In the genomic region with DNA sequence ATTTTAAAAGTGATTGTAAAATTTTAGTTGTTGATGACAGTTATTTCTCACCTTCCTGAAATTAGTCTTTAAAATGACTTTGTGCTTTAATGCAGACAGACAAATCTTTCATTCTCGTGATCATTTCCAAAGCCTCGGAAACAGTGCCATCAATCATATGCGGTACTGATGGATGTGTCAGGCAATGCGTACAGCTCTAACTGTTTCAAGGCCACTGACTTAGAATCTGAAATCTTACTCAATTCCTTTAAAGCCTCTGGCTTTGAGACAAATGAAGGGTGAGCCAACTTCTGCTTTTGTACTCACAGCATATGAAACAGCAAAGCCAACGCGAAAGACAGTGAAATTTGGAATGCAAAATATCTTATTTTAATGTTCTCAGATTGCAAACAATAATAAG, we compare ENCODE assay signal across 30 mouse cellular contexts.
DNase-seq lines count a peak whose midpoint lies in the region; ATAC-seq and TF ChIP-seq lines count a peak whose summit lies in the region.
"Had no signal": no experiment of that assay in that cellular context is flagged by ENCODE, and none has a peak within 500 bp of the region (broad histone marks: within the 10 kb centered on the region; RNA-seq: fewer than 3 reads in every experiment).

No protein-coding gene starts in this region.

- ATAC-seq in forebrain, embryonic 14.5 days: peak; percentile 28; the same call in 1 of the 2 replicates
- ATAC-seq in midbrain, postnatal 0 days (ENCODE audit: low FRiP score): no peak
- ATAC-seq in midbrain, embryonic 11.5 days (ENCODE audit: low FRiP score): no peak
- ATAC-seq: hindbrain, embryonic 16.5 days; intestine, embryonic 15.5 days; liver, embryonic 12.5 days; liver, postnatal 0 days; lung, postnatal 0 days; midbrain, embryonic 16.5 days had no signal

- no peak overlapping the region for H3K4me2 ChIP-seq in forebrain, embryonic 14.5 days (ENCODE audit: low read length)
- no peak overlapping the region for H3K4me2 ChIP-seq in midbrain, postnatal 0 days (ENCODE audit: low read depth, low read length, poor library complexity, severe bottlenecking)
- H3K4me2 ChIP-seq in midbrain, embryonic 11.5 days: no peak overlapping the region
- H3K4me2 ChIP-seq: embryonic facial prominence, embryonic 12.5 days; intestine, embryonic 15.5 days; liver, embryonic 12.5 days; neural tube, embryonic 12.5 days had no signal

- H3K27ac ChIP-seq in forebrain, embryonic 14.5 days (ENCODE audit: low read depth, low read length): no peak overlapping the region
- H3K27ac ChIP-seq in forebrain, embryonic 10.5 days: no peak overlapping the region
- no peak overlapping the region for H3K27ac ChIP-seq in midbrain, postnatal 0 days (ENCODE audit: low read depth, low read length)
- no peak overlapping the region for H3K27ac ChIP-seq in midbrain, embryonic 11.5 days (ENCODE audit: low read depth, low read length)
- H3K27ac ChIP-seq: embryonic facial prominence, embryonic 12.5 days; hindbrain, embryonic 10.5 days; intestine, embryonic 15.5 days; kidney, postnatal 0 days; liver, embryonic 12.5 days; macrophage; neural tube, embryonic 12.5 days had no signal

- H3K4me3 ChIP-seq in forebrain, embryonic 14.5 days (ENCODE audit: low read depth, low read length): no peak overlapping the region
- H3K4me3 ChIP-seq in forebrain, embryonic 10.5 days: no peak overlapping the region
- H3K4me3 ChIP-seq in midbrain, postnatal 0 days (ENCODE audit: low read depth, low read length): no peak overlapping the region
- no peak overlapping the region for H3K4me3 ChIP-seq in midbrain, embryonic 11.5 days (ENCODE audit: low read depth, low read length)
- H3K4me3 ChIP-seq: embryonic facial prominence, embryonic 12.5 days; hindbrain, embryonic 10.5 days; intestine, embryonic 15.5 days; liver, embryonic 12.5 days; myocyte; neural tube, embryonic 12.5 days had no signal

- no peak for TF ChIP-seq CTCF in midbrain, postnatal 0 days (IDR thresholded peaks at IDR 0.05)

- no peaks in the 10 kb centered on the region for H3K9me3 ChIP-seq in forebrain, embryonic 14.5 days (replicated peaks; ENCODE audit: control insufficient read depth, low read length)
- no peaks in the 10 kb centered on the region for H3K9me3 ChIP-seq in forebrain, embryonic 10.5 days
- H3K9me3 ChIP-seq in midbrain, postnatal 0 days (ENCODE audit: low read length): no peaks in the 10 kb centered on the region
- H3K9me3 ChIP-seq in midbrain, embryonic 11.5 days (ENCODE audit: control insufficient read depth, low read length): no peaks in the 10 kb centered on the region
- H3K9me3 ChIP-seq: embryonic facial prominence, embryonic 12.5 days; hindbrain, embryonic 10.5 days; intestine, embryonic 15.5 days; liver, embryonic 12.5 days; neural tube, embryonic 12.5 days had no signal

- H3K36me3 ChIP-seq in forebrain, embryonic 14.5 days (ENCODE audit: control insufficient read depth, insufficient read depth, low read length): no peaks in the 10 kb centered on the region
- no peaks in the 10 kb centered on the region for H3K36me3 ChIP-seq in forebrain, embryonic 10.5 days (replicated peaks)
- H3K36me3 ChIP-seq in midbrain, postnatal 0 days (ENCODE audit: insufficient read depth, low read length): no peaks in the 10 kb centered on the region
- no peaks in the 10 kb centered on the region for H3K36me3 ChIP-seq in midbrain, embryonic 11.5 days (ENCODE audit: control insufficient read depth, insufficient read depth, low read length)
- H3K36me3 ChIP-seq: embryonic facial prominence, embryonic 12.5 days; G1E; hindbrain, embryonic 10.5 days; intestine, embryonic 15.5 days; liver, embryonic 12.5 days; neural tube, embryonic 12.5 days had no signal

- 63% methylated on average over 6 of the region's 6 CpGs for WGBS in forebrain, embryonic 14.5 days
- WGBS in forebrain, embryonic 10.5 days: 94% methylated on average over 6 of the region's 6 CpGs
- 75% methylated on average over 6 of the region's 6 CpGs for WGBS in midbrain, postnatal 0 days
- WGBS in midbrain, embryonic 11.5 days: 85% methylated on average over 6 of the region's 6 CpGs

- H3K4me1 ChIP-seq in forebrain, embryonic 14.5 days (ENCODE audit: control insufficient read depth, insufficient read depth, low read length): no peaks in the 10 kb centered on the region
- H3K4me1 ChIP-seq in forebrain, embryonic 10.5 days: peaks cover 9% of the 10 kb centered on the region
- no peaks in the 10 kb centered on the region for H3K4me1 ChIP-seq in midbrain, postnatal 0 days (ENCODE audit: insufficient read depth, low read length)
- no peaks in the 10 kb centered on the region for H3K4me1 ChIP-seq in midbrain, embryonic 11.5 days (ENCODE audit: control insufficient read depth, insufficient read depth, low read length)
- H3K4me1 ChIP-seq: embryonic facial prominence, embryonic 12.5 days; hindbrain, embryonic 10.5 days; intestine, embryonic 15.5 days; liver, embryonic 12.5 days; neural tube, embryonic 12.5 days had no signal

- no peaks in the 10 kb centered on the region for H3K27me3 ChIP-seq in forebrain, embryonic 14.5 days (replicated peaks; ENCODE audit: control insufficient read depth, insufficient read depth, low read length)
- no peaks in the 10 kb centered on the region for H3K27me3 ChIP-seq in forebrain, embryonic 10.5 days (ENCODE audit: poor library complexity, severe bottlenecking)
- no peaks in the 10 kb centered on the region for H3K27me3 ChIP-seq in midbrain, postnatal 0 days (ENCODE audit: insufficient read depth, low read length)
- H3K27me3 ChIP-seq in midbrain, embryonic 11.5 days (ENCODE audit: control insufficient read depth, insufficient read depth, low read length): no peaks in the 10 kb centered on the region
- H3K27me3 ChIP-seq: embryonic facial prominence, embryonic 12.5 days; intestine, embryonic 15.5 days; liver, embryonic 12.5 days; neural tube, embryonic 12.5 days had no signal

- peak; percentile 2 for DNase-seq in adrenal gland, adult 8-10 months
- DNase-seq in adrenal gland, postnatal 25 days: no peak
- peak; percentile 67 for DNase-seq in forebrain, embryonic 14.5 days (ENCODE audit: low spot score)
- no peak for DNase-seq in forebrain, embryonic 10.5 days (ENCODE audit: extremely low spot score, low spot score)
- DNase-seq in midbrain, postnatal 0 days (ENCODE audit: low spot score): peak; percentile 20
- DNase-seq in midbrain, embryonic 11.5 days (ENCODE audit: low spot score, missing footprints): no peak
- no peak for DNase-seq in spleen, postnatal 4 days (ENCODE audit: low spot score in 2 of 2)
- DNase-seq: cerebellum, adult 2 months; cerebellum, postnatal 36 days; gastrocnemius, postnatal 14 days; heart, postnatal 14 days; kidney, adult 8-10 months; layer of hippocampus, postnatal 36 days; left cerebral cortex, postnatal 4 days; liver, postnatal 0 days; right cerebral cortex, postnatal 4 days; thymus, adult 2 months; thymus, postnatal 4 days had no signal

- H3K9ac ChIP-seq in forebrain, embryonic 14.5 days (ENCODE audit: low read length): no peak overlapping the region
- no peak overlapping the region for H3K9ac ChIP-seq in midbrain, postnatal 0 days (replicated peaks; ENCODE audit: low read length, poor library complexity, severe bottlenecking)
- H3K9ac ChIP-seq in midbrain, embryonic 11.5 days (ENCODE audit: low read length): no peak overlapping the region
- H3K9ac ChIP-seq: embryonic facial prominence, embryonic 12.5 days; intestine, embryonic 15.5 days; liver, embryonic 12.5 days; liver, postnatal 0 days; neural tube, embryonic 12.5 days had no signal

Comparison
In these comparisons a context has a peak if more than half of its experiments do, and no peak if none do; other contexts are left out.
1. DNase-seq: peak in adrenal gland, adult 8-10 months (single experiment), forebrain, embryonic 14.5 days (single experiment) and midbrain, postnatal 0 days (single experiment); none in adrenal gland, postnatal 25 days (single experiment), forebrain, embryonic 10.5 days (single experiment), midbrain, embryonic 11.5 days (single experiment) and spleen, postnatal 4 days (0 of 2).